Mouse (Mus musculus) ES-E14 (cell line): ENCODE results near the gene Fam69a. TPM values are rescaled to one million over a fixed set of nuclear protein-coding genes. Genes with fewer than 3 reads are reported as not detected.

ENCODE experiments used
- DNase-seq: peaks from one replicate; pipeline ENCODE4 v3.0.0-alpha.2; 2013; ENCODE audit warnings: low read depth, low spot score
- H3K27ac ChIP-seq: 2 replicates; pipeline ENCODE4 v1.5.1; 2012; ENCODE audit warnings: low read depth, mild to moderate bottlenecking, low read length, moderate library complexity, mixed read lengths; ENCODE audit not compliant: poor library complexity, insufficient read depth, severe bottlenecking
- H3K36me3 ChIP-seq: 2 replicates; pipeline ENCODE4 v1.6.1; 2012; ENCODE audit warnings: mild to moderate bottlenecking, low read length, moderate library complexity, mixed read lengths; ENCODE audit not compliant: control insufficient read depth, poor library complexity, insufficient read depth, severe bottlenecking
- H3K4me1 ChIP-seq, 2 experiments: fragments of 150-350 bp in 1 of 2; sonication (generic) in 1 of 2; 2 replicates each; pipeline ENCODE4 v1.6.1; 2012; ENCODE audit warnings: low read length in 2 of 2, mild to moderate bottlenecking in 1 of 2, mixed read lengths in 1 of 2; ENCODE audit not compliant: control insufficient read depth in 2 of 2, insufficient read depth in 2 of 2, poor library complexity in 1 of 2
- H3K4me3 ChIP-seq, 2 experiments: fragments of 150-350 bp in 1 of 2; sonication (generic) in 1 of 2; 2 replicates each; pipeline ENCODE4 v1.5.1; 2012; ENCODE audit warnings: low read length in 2 of 2, low read depth in 1 of 2, mild to moderate bottlenecking in 1 of 2, mixed read lengths in 1 of 2; ENCODE audit not compliant: insufficient read depth in 1 of 2, poor library complexity in 1 of 2, severe bottlenecking in 1 of 2
- H3K9ac ChIP-seq: 2 replicates; pipeline ENCODE4 v1.6.1; 2012; ENCODE audit warnings: low read depth, mild to moderate bottlenecking, low read length, mixed read lengths; ENCODE audit not compliant: poor library complexity, insufficient read depth, severe bottlenecking
- H3K9me3 ChIP-seq: fragments of 150-350 bp; sonication (generic); 2 replicates; pipeline ENCODE4 v1.6.1; 2012; ENCODE audit warnings: low read depth, mild to moderate bottlenecking, low read length; ENCODE audit not compliant: control insufficient read depth, insufficient read depth
- CHD2 ChIP-seq: IDR thresholded peaks from 2 replicates; pipeline ENCODE4 v1.6.1; 2014; ENCODE audit warnings: mild to moderate bottlenecking, low read depth, low read length, inconsistent platforms
- HCFC1 ChIP-seq: IDR thresholded peaks from 2 replicates; pipeline ENCODE4 v1.6.1; 2012; ENCODE audit warnings: low read length, inconsistent platforms, borderline replicate concordance; ENCODE audit not compliant: insufficient read depth
- MAFK ChIP-seq: IDR thresholded peaks from 2 replicates; pipeline ENCODE4 v1.6.1; 2014; ENCODE audit warnings: mild to moderate bottlenecking, low read depth, low read length, inconsistent platforms; ENCODE audit not compliant: insufficient read depth
- ZC3H11A ChIP-seq: IDR thresholded peaks from 2 replicates; pipeline ENCODE4 v1.6.1; 2012; ENCODE audit warnings: low read depth, mild to moderate bottlenecking, inconsistent platforms, low read length, borderline replicate concordance
- ZNF384 ChIP-seq: IDR thresholded peaks from 2 replicates; pipeline ENCODE4 v1.6.1; 2012; ENCODE audit warnings: low read depth, low read length, inconsistent platforms
- in situ Hi-C, 2 experiments: fragments of 600-800 bp; cut with MboI; formaldehyde crosslinking; loops; one replicate each; pipeline ENCODE4 v1.15.1; 2025; ENCODE audit warnings: low sequenced_read_pairs in 2 of 2, inconsistent platforms in 1 of 2; ENCODE audit not compliant: unreplicated experiment in 2 of 2
- total RNA-seq: library from RNA; depleted of rRNA; stranded (reverse); fragments of 300-350 nt; gene quantifications from 2 replicates; pipeline ENCODE4 v1.2.3, GENCODE M21; 2012

Fam69a gene
- total RNA-seq, 1 experiment = 7.5 TPM

- Histone ChIP-seq H3K36me3 (no peaks in the 10 kb centered on the region), H3K27ac (no peak overlapping the region), H3K4me3 (no peak overlapping the region), H3K9me3 (no peaks in the 10 kb centered on the region), H3K4me1 (no peaks in the 10 kb centered on the region), H3K9ac (no peak overlapping the region)
- DNase-seq = no peak
- in situ Hi-C loops = no loop called here
- TF ChIP-seq HCFC1 (no peak), ZNF384 (no peak), MAFK (no peak), ZC3H11A (no peak)
These were observed 111.6 kb downstream of the Fam69a start for GRCm38 (mm10) chr5:107875261-107875611.

GRCm38 (mm10) chr5:107874561-107875260 is 112.2 kb downstream of the Fam69a start, which contains the start of gene Evi5:
Gene Evi5, minus strand, starts transcription at chr5:107875107.
- no peak within 1 kb of the TSS for H3K27ac ChIP-seq
- H3K4me3 ChIP-seq = no peak within 1 kb of the TSS
- no peak for TF ChIP-seq HCFC1
- TF ChIP-seq MAFK = peak; percentile 75; the same call in 1 of the 2 replicates
- no peak within 1 kb of the TSS for H3K9ac ChIP-seq
- no peak for DNase-seq
- no peaks in the 10 kb centered on the region for H3K9me3 ChIP-seq
- in situ Hi-C loops = no loop called here
- H3K4me1 ChIP-seq = no peaks in the 10 kb centered on the region
- no peaks in the 10 kb centered on the region for H3K36me3 ChIP-seq

- no peaks in the 10 kb centered on the region for H3K9me3 ChIP-seq
- no peaks in the 10 kb centered on the region for H3K36me3 ChIP-seq
- in situ Hi-C loops = no loop called here
- H3K27ac ChIP-seq = no peak overlapping the region
- no peaks in the 10 kb centered on the region for H3K4me1 ChIP-seq
- no peak overlapping the region for H3K4me3 ChIP-seq
- no peak overlapping the region for H3K9ac ChIP-seq
- DNase-seq = no peak
- TF ChIP-seq ZNF384 (no peak), MAFK (no peak), HCFC1 (no peak), CHD2 (no peak), ZC3H11A (no peak)
These were observed 113.0 kb downstream of the Fam69a start for GRCm38 (mm10) chr5:107873886-107874302.

- DNase-seq = no peak
- in situ Hi-C loops = no loop called here
- no peak overlapping the region for H3K4me3 ChIP-seq
- no peaks in the 10 kb centered on the region for H3K9me3 ChIP-seq
- H3K9ac ChIP-seq = no peak overlapping the region
- TF ChIP-seq HCFC1 = no peak
- no peak for TF ChIP-seq ZC3H11A
- TF ChIP-seq ZNF384 = no peak
- TF ChIP-seq MAFK = no peak
- no peaks in the 10 kb centered on the region for H3K36me3 ChIP-seq
- H3K4me1 ChIP-seq = no peaks in the 10 kb centered on the region
- H3K27ac ChIP-seq = no peak overlapping the region
These were observed 113.6 kb downstream of the Fam69a start for GRCm38 (mm10) chr5:107873330-107873729.

- in situ Hi-C loops = no loop called here
- TF ChIP-seq CHD2 (no peak), HCFC1 (no peak), ZNF384 (no peak), MAFK (no peak)
- H3K36me3 ChIP-seq = no peaks in the 10 kb centered on the region
- H3K27ac ChIP-seq = no peak overlapping the region
- H3K4me1 ChIP-seq = peaks cover 2 to 3% of the 10 kb centered on the region in 2 experiments; a peak in 1 of 4 replicates
- H3K4me3 ChIP-seq = no peak overlapping the region
- no peaks in the 10 kb centered on the region for H3K9me3 ChIP-seq
- DNase-seq = no peak
- H3K9ac ChIP-seq = no peak overlapping the region
These were observed 117.2 kb downstream of the Fam69a start for GRCm38 (mm10) chr5:107869701-107870100.
